Mouse (Mus musculus): ENCODE measurements at regions not wholly inside any gene's neighbourhood (a gene's known extent, or its start where the extent isn't known, plus 50 kb on each side); places are given as distances from the start of the nearest gene placed in this dataset.

GRCm38 (mm10) chr4:33740982-33741381 is 183.4 kb upstream of the Cnr1 start:
- intact Hi-C loops (cut with DNase I) = no loop called here
- DNase-seq (ENCODE audit: low spot score) = no peak

GRCm38 (mm10) chr4:33745180-33745579 is 179.2 kb upstream of the Cnr1 start:
- intact Hi-C loops (cut with DNase I) = no loop called here
- DNase-seq (ENCODE audit: low spot score) = no peak

- peak; percentile 17 for DNase-seq (ENCODE audit: low spot score)
- intact Hi-C loops (cut with DNase I) = no loop called here
Measured at GRCm38 (mm10) chr4:33747316-33747895, 177.0 kb upstream of the Cnr1 start.

- DNase-seq (ENCODE audit: low spot score) = no peak
- intact Hi-C loops (cut with DNase I) = no loop called here
Measured at GRCm38 (mm10) chr4:33767721-33768120, 156.7 kb upstream of the Cnr1 start.

- intact Hi-C loops (cut with DNase I) = no loop called here
- no peak for DNase-seq (ENCODE audit: low spot score)
Measured at GRCm38 (mm10) chr4:33786027-33786426, 138.4 kb upstream of the Cnr1 start.

- intact Hi-C loops (cut with DNase I) = no loop called here
- no peak for DNase-seq (ENCODE audit: low spot score)
Measured at GRCm38 (mm10) chr4:33786958-33787357, 137.4 kb upstream of the Cnr1 start.

GRCm38 (mm10) chr4:33793398-33793797 is 131.0 kb upstream of the Cnr1 start:
- DNase-seq (ENCODE audit: low spot score) = no peak
- intact Hi-C loops (cut with DNase I) = no loop called here

- DNase-seq (ENCODE audit: low spot score) = no peak
- intact Hi-C loops (cut with DNase I) = no loop called here
Measured at GRCm38 (mm10) chr4:33795461-33795860, 128.9 kb upstream of the Cnr1 start.

- intact Hi-C loops (cut with DNase I) = no loop called here
Measured at GRCm38 (mm10) chr4:33797964-33798363, 126.4 kb upstream of the Cnr1 start.

GRCm38 (mm10) chr4:33798654-33799053 is 125.7 kb upstream of the Cnr1 start:
- intact Hi-C loops (cut with DNase I) = no loop called here
- DNase-seq (ENCODE audit: low spot score) = no peak

More at GRCm38 (mm10) chr4:33797964-33798363, 126.4 kb upstream of the Cnr1 start:
- no peak for DNase-seq (ENCODE audit: low spot score)

- no peak for DNase-seq (ENCODE audit: low spot score)
- intact Hi-C loops (cut with DNase I) = no loop called here
Measured at GRCm38 (mm10) chr4:33799110-33799509, 125.3 kb upstream of the Cnr1 start.

- intact Hi-C loops (cut with DNase I) = no loop called here
- DNase-seq (ENCODE audit: low spot score) = no peak
Measured at GRCm38 (mm10) chr4:33799831-33800230, 124.6 kb upstream of the Cnr1 start.

GRCm38 (mm10) chr4:33812338-33812737 is 112.1 kb upstream of the Cnr1 start:
- intact Hi-C loops (cut with DNase I) = no loop called here
- no peak for DNase-seq (ENCODE audit: low spot score)

- intact Hi-C loops (cut with DNase I) = no loop called here
- no peak for DNase-seq (ENCODE audit: low spot score)
Measured at GRCm38 (mm10) chr4:33823850-33824249, 100.5 kb upstream of the Cnr1 start.

- intact Hi-C loops (cut with DNase I) = no loop called here
- no peak for DNase-seq (ENCODE audit: low spot score)
Measured at GRCm38 (mm10) chr4:33833134-33833533, 91.3 kb upstream of the Cnr1 start.

GRCm38 (mm10) chr4:33838436-33838835 is 86.0 kb upstream of the Cnr1 start:
- intact Hi-C loops (cut with DNase I) = no loop called here
- DNase-seq (ENCODE audit: low spot score) = no peak

- intact Hi-C loops (cut with DNase I) = no loop called here
- DNase-seq (ENCODE audit: low spot score) = no peak
Measured at GRCm38 (mm10) chr4:33840119-33840518, 84.3 kb upstream of the Cnr1 start.

GRCm38 (mm10) chr4:33845611-33846395 is 78.6 kb upstream of the Cnr1 start:
- DNase-seq (ENCODE audit: low spot score) = no peak
- intact Hi-C loops (cut with DNase I) = no loop called here

GRCm38 (mm10) chr4:33850249-33850648 is 74.1 kb upstream of the Cnr1 start:
- intact Hi-C loops (cut with DNase I) = no loop called here
- no peak for DNase-seq (ENCODE audit: low spot score)

- DNase-seq (ENCODE audit: low spot score) = no peak
- intact Hi-C loops (cut with DNase I) = no loop called here
Measured at GRCm38 (mm10) chr4:33852294-33852693, 72.1 kb upstream of the Cnr1 start.

- no peak for DNase-seq (ENCODE audit: low spot score)
- intact Hi-C loops (cut with DNase I) = no loop called here
Measured at GRCm38 (mm10) chr4:33855112-33855511, 69.3 kb upstream of the Cnr1 start.

- intact Hi-C loops (cut with DNase I) = no loop called here
Measured at GRCm38 (mm10) chr4:33867126-33867525, 57.3 kb upstream of the Cnr1 start.

More at GRCm38 (mm10) chr4:33867126-33867525, 57.3 kb upstream of the Cnr1 start:
- DNase-seq (ENCODE audit: low spot score) = no peak

Data from heart, postnatal 25 days (tissue).